Mouse (Mus musculus): ENCODE results near the gene Prkcq.

- TF ChIP-seq POLR2A (IDR thresholded peaks at IDR 0.05; ENCODE audit: control insufficient read depth, low read depth, low read length): no peak
- no peak for TF ChIP-seq CTCF (IDR thresholded peaks at IDR 0.05; ENCODE audit: control insufficient read depth, insufficient read depth, insufficient replicate concordance, low read depth, low read length)
Observed at GRCm38 (mm10) chr2:11205720-11206119, 33.8 kb downstream of the Prkcq start.
